Mouse (Mus musculus) forebrain, embryonic 12.5 days (tissue): ENCODE measurements around the gene Zfp652. TPM values are rescaled to one million over a fixed set of nuclear protein-coding genes. Genes with fewer than 3 reads are reported as not detected.

Experiments
- ATAC-seq: fragments of 200-750 bp; cut with Nextera tagmentation; 2 replicates; pipeline ENCODE4 v1.8.0; 2017; ENCODE audit warnings: moderate TSS enrichment; ENCODE audit not compliant: low FRiP score
- H3K27ac ChIP-seq: fragments of 300-500 bp; sonication (generic); 2 replicates; pipeline ENCODE4 v1.5.1; 2016; ENCODE audit warnings: mild to moderate bottlenecking
- H3K27me3 ChIP-seq: fragments of 300-500 bp; sonication (generic); 2 replicates; pipeline ENCODE4 v1.6.1; 2016; ENCODE audit warnings: mild to moderate bottlenecking
- H3K36me3 ChIP-seq: fragments of 300-500 bp; sonication (generic); replicated peaks from 2 replicates; pipeline ENCODE4 v1.6.1; 2016; ENCODE audit warnings: mild to moderate bottlenecking
- H3K4me1 ChIP-seq: fragments of 300-500 bp; sonication (generic); 2 replicates; pipeline ENCODE4 v1.6.1; 2016
- H3K4me2 ChIP-seq: fragments of 300-500 bp; sonication (generic); 2 replicates; pipeline ENCODE4 v1.6.1; 2016; ENCODE audit warnings: mild to moderate bottlenecking, moderate library complexity
- H3K4me3 ChIP-seq: fragments of 300-500 bp; sonication (generic); replicated peaks from 2 replicates; pipeline ENCODE4 v1.5.1; 2016; ENCODE audit warnings: mild to moderate bottlenecking
- H3K9ac ChIP-seq: fragments of 300-500 bp; sonication (generic); 2 replicates; pipeline ENCODE4 v1.6.1; 2016; ENCODE audit warnings: mild to moderate bottlenecking
- H3K9me3 ChIP-seq: fragments of 300-500 bp; sonication (generic); 2 replicates; pipeline ENCODE4 v1.6.1; 2016
- WGBS: fragments of 180-500 bp; shearing (Covaris S2); methylation state at CpG from one replicate; pipeline ENCODE4 v1.1.7; 2016; 5-methylcytosine and 5-hydroxymethylcytosine counted together
- polyA plus RNA-seq: library from polyadenylated mRNA; unstranded; fragments of >200 nt; fragmentation: Nextera tagmentation; extraction: Ambion mirVana; gene quantifications from 2 replicates; pipeline ENCODE4 v1.2.1, GENCODE M21; 2016

The Zfp652 gene
- polyA plus RNA-seq, 1 experiment from 2014 or later: 27.6 TPM

DNA sequence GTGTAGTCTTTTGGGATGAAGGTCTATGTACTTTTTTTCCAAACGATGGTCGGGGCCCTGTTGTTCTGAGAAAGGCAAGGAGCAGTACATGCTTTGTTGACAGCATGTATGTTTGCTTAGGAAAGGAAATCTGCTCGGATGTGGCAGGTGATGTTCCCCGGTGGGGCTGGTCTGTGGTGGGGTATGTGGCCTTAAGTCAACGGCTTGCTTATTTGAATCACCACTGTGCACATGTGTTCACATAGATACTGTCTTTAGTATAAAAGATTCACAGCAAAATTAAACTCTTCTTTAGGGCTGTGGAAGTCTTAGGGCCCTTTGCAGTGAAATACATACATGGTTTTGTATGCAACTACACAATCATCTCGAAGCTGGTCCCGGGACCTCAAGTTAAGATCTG, 1.9 kb downstream of the Zfp652 start:
- H3K36me3 ChIP-seq: no peaks in the 10 kb centered on the region
- peak overlapping the region; percentile 95 for H3K4me3 ChIP-seq
- 51% methylated on average over 7 of the region's 7 CpGs for WGBS
- H3K9ac ChIP-seq: peak overlapping the region; percentile 98
- no peak overlapping the region for H3K27ac ChIP-seq
- ATAC-seq: no peak
- peak overlapping the region; percentile 95 for H3K4me2 ChIP-seq
- H3K9me3 ChIP-seq: no peaks in the 10 kb centered on the region
- peaks cover 29% of the 10 kb centered on the region for H3K4me1 ChIP-seq
- no peaks in the 10 kb centered on the region for H3K27me3 ChIP-seq

DNA sequence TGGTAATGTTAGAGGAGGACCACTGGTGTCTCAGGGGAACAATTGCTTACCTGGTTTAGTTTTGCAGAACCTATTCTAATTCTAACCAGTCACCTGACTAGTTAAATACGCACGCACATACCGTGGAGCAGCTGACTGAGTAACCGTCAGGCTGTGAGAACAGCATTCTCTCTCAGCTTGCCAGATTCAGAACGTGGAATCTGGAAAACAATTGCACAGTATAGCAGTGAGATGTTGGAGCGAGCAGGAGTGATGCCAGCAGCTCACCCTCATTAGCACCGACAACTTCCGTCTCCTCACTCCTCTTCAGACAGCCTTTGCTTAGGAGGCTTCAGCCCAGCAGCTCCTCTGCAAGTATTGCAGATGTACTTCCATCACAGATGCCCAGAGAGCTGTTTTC, 3.7 kb downstream of the Zfp652 start:
- Histone ChIP-seq H3K27ac (no peak overlapping the region), H3K9me3 (no peaks in the 10 kb centered on the region), H3K4me2 (no peak overlapping the region), H3K9ac (no peak overlapping the region), H3K36me3 (no peaks in the 10 kb centered on the region), H3K4me3 (no peak overlapping the region), H3K4me1 (peaks cover 29% of the 10 kb centered on the region), H3K27me3 (no peaks in the 10 kb centered on the region)
- ATAC-seq: no peak
- WGBS: 69% methylated on average over 8 of the region's 8 CpGs

- 92% methylated on average over 3 of the region's 3 CpGs for WGBS
These were observed 6.9 kb downstream of the Zfp652 start for GRCm38 (mm10) chr11:95719356-95719755.

DNA sequence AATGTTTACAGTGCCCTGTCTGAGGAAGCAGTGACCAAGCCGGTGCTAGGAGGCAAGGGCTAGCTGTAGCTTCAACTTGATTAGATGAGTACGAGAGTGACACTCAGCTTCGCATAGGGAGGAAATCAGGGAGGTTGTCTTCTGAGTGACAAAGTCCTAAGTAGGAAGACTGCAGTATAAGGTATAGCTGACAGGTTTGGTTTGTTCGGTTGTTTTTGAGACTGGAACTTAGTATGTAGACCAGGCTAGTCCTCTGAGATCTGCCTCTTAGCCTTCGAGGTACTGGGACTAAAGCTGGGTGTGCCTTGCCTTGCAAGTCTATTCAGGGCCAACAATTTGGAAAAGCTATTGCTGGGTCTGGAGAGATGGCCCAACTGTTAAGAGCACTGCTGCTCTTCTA, 10.8 kb downstream of the Zfp652 start, which contains the start of gene B130006D01Rik:
TSS of gene B130006D01Rik (plus strand) at position 301 of the 400 bp plus-strand sequence.
- H3K4me3 ChIP-seq: no peak within 1 kb of the TSS
- no peak within 1 kb of the TSS for H3K4me2 ChIP-seq
- 0 out of 2 replicates have a peak, but pooled peaks cover 3% of the 10 kb centered on the region for H3K4me1 ChIP-seq
- no peak for ATAC-seq
- H3K27ac ChIP-seq: no peak within 1 kb of the TSS
- no peak within 1 kb of the TSS for H3K9ac ChIP-seq
- H3K9me3 ChIP-seq: no peaks in the 10 kb centered on the region
- no peaks in the 10 kb centered on the region for H3K27me3 ChIP-seq
- no peaks in the 10 kb centered on the region for H3K36me3 ChIP-seq
- 93% methylated on average over 5 of the region's 5 CpGs for WGBS

More at GRCm38 (mm10) chr11:95719356-95719755, 6.9 kb downstream of the Zfp652 start:
- H3K27ac ChIP-seq: no peak overlapping the region
- H3K4me2 ChIP-seq: no peak overlapping the region
- no peak overlapping the region for H3K4me3 ChIP-seq
- no peaks in the 10 kb centered on the region for H3K9me3 ChIP-seq
- no peak overlapping the region for H3K9ac ChIP-seq
- H3K4me1 ChIP-seq: peaks cover 20% of the 10 kb centered on the region
- H3K27me3 ChIP-seq: no peaks in the 10 kb centered on the region
- no peaks in the 10 kb centered on the region for H3K36me3 ChIP-seq
- ATAC-seq: no peak

DNA sequence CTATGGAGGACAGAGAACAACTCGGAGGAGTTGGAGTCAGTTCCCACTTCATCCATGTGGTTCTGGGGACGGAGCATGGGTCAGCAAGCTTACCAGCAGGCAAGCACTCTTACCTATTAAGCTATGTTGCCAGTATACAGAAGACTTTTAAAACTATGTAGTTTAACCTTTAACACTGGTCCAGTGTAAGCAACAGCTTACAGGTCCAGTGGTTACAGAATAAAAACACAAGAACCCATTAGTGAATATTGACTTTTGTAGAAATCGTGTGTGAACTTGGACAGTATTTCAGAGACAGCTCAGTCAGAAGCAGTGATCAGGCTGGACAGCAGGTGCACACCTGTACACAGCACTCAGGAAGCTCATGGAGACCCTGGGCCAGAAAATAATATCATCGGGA, 12.0 kb downstream of the Zfp652 start:
- Histone ChIP-seq H3K27ac (no peak overlapping the region), H3K4me1 (0 out of 2 replicates have a peak, but pooled peaks cover 3% of the 10 kb centered on the region), H3K9ac (no peak overlapping the region), H3K9me3 (no peaks in the 10 kb centered on the region), H3K4me2 (no peak overlapping the region), H3K4me3 (no peak overlapping the region), H3K27me3 (no peaks in the 10 kb centered on the region), H3K36me3 (no peaks in the 10 kb centered on the region)
- WGBS: 91% methylated on average over 4 of the region's 4 CpGs
- no peak for ATAC-seq

DNA sequence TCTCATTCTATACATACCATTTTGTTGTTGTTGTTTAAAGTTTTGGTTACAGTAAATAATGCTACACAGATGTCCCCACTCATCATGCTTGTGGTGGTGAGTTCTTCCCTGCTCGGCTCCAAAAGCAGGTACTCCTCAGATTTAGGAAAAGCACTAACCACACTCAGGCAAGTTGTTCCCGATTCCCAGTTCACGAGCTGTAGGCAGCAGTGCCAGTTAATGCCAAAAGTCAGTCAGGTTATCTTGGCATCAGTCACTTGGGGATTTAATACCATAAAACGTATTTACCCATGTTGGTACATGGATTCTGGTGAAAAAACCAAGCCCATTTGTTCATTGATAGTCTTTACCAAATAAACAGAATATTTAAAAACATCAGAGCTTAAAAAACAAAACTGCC, 13.7 kb downstream of the Zfp652 start:
- H3K4me3 ChIP-seq: no peak overlapping the region
- ATAC-seq: no peak
- no peaks in the 10 kb centered on the region for H3K9me3 ChIP-seq
- no peak overlapping the region for H3K9ac ChIP-seq
- H3K4me1 ChIP-seq: 0 out of 2 replicates have a peak, but pooled peaks cover 3% of the 10 kb centered on the region
- H3K4me2 ChIP-seq: no peak overlapping the region
- H3K27ac ChIP-seq: no peak overlapping the region
- no peaks in the 10 kb centered on the region for H3K27me3 ChIP-seq
- 84% methylated on average over 4 of the region's 4 CpGs for WGBS
- no peaks in the 10 kb centered on the region for H3K36me3 ChIP-seq

- ATAC-seq: no peak
- 91% methylated on average over 5 of the region's 5 CpGs for WGBS
- Histone ChIP-seq H3K9me3 (no peaks in the 10 kb centered on the region), H3K9ac (no peak overlapping the region), H3K4me2 (no peak overlapping the region), H3K36me3 (no peaks in the 10 kb centered on the region), H3K4me1 (0 out of 2 replicates have a peak, but pooled peaks cover 3% of the 10 kb centered on the region), H3K27ac (no peak overlapping the region), H3K4me3 (no peak overlapping the region), H3K27me3 (no peaks in the 10 kb centered on the region)
These were observed 15.5 kb downstream of the Zfp652 start for GRCm38 (mm10) chr11:95727947-95728346.

- Histone ChIP-seq H3K9ac (no peak overlapping the region), H3K4me1 (0 out of 2 replicates have a peak, but pooled peaks cover 3% of the 10 kb centered on the region), H3K9me3 (no peaks in the 10 kb centered on the region), H3K4me2 (no peak overlapping the region), H3K36me3 (no peaks in the 10 kb centered on the region), H3K27ac (no peak overlapping the region), H3K4me3 (no peak overlapping the region), H3K27me3 (no peaks in the 10 kb centered on the region)
- ATAC-seq: no peak
- WGBS: 89% methylated on average over 12 of the region's 12 CpGs
These were observed 16.7 kb downstream of the Zfp652 start for GRCm38 (mm10) chr11:95728916-95729907.

GRCm38 (mm10) chr11:95734485-95734884, 22.0 kb downstream of the Zfp652 start:
- no peaks in the 10 kb centered on the region for H3K27me3 ChIP-seq
- H3K27ac ChIP-seq: no peak overlapping the region
- H3K36me3 ChIP-seq: no peaks in the 10 kb centered on the region
- H3K9ac ChIP-seq: no peak overlapping the region
- H3K9me3 ChIP-seq: 0 out of 2 replicates have a peak, but pooled peaks cover 2% of the 10 kb centered on the region
- H3K4me2 ChIP-seq: no peak overlapping the region
- H3K4me1 ChIP-seq: no peaks in the 10 kb centered on the region
- no peak for ATAC-seq
- no peak overlapping the region for H3K4me3 ChIP-seq
- WGBS: 80% methylated on average over 2 of the region's 2 CpGs

GRCm38 (mm10) chr11:95737811-95738210, 25.3 kb downstream of the Zfp652 start:
- no peaks in the 10 kb centered on the region for H3K36me3 ChIP-seq
- 89% methylated on average over 3 of the region's 3 CpGs for WGBS
- ATAC-seq: no peak
- no peak overlapping the region for H3K4me3 ChIP-seq
- no peak overlapping the region for H3K9ac ChIP-seq
- H3K9me3 ChIP-seq: 0 out of 2 replicates have a peak, but pooled peaks cover 2% of the 10 kb centered on the region
- H3K4me2 ChIP-seq: no peak overlapping the region
- H3K27me3 ChIP-seq: no peaks in the 10 kb centered on the region
- no peak overlapping the region for H3K27ac ChIP-seq
- no peaks in the 10 kb centered on the region for H3K4me1 ChIP-seq

DNA sequence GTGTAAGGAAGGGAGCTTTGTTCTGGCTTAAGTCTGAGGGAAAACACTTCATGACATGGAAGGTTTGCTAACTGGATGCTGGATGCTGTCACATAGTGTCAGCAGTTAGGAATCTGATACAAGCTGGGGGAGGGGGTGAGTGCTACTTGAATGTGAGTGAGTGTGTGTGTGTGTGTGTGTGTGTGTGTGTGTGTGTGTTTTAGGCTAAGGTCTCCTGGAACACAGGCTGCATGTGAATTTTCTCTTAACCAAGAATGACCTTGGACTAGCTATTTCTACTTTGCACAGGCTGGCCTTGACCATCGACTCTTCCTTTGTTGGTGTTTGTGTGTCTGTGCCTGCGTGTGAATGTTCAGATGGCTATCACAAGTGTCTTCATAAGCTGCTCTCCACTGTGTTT, 32.0 kb downstream of the Zfp652 start:
- Histone ChIP-seq H3K27me3 (no peaks in the 10 kb centered on the region), H3K9me3 (0 out of 2 replicates have a peak, but pooled peaks cover 3% of the 10 kb centered on the region), H3K4me1 (no peaks in the 10 kb centered on the region), H3K4me3 (no peak overlapping the region), H3K36me3 (peaks cover 9% of the 10 kb centered on the region; the same call in 1 of the 2 replicates), H3K27ac (no peak overlapping the region), H3K4me2 (no peak overlapping the region), H3K9ac (no peak overlapping the region)
- no peak for ATAC-seq
- 94% methylated on average over 2 of the region's 2 CpGs for WGBS

DNA sequence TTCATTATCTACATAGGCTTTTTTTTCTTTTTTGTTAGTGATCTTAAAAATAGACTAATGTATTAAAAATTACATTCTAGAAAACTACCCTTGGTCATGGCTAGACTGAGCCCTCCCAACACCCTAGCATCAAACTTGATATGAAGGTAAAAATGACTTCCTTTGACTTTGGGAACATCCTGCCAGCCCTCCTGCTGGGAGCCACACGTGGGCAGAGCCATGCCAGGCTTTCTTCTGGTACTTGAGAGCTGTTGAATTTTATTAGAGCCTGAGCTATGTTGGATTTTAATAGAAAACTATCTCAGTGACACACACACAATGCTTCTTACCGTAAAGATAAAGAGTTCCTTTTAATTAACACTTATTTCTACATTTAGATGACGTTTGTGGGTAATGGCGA, 34.3 kb downstream of the Zfp652 start:
- no peaks in the 10 kb centered on the region for H3K4me1 ChIP-seq
- no peak overlapping the region for H3K9ac ChIP-seq

More for the DNA sequence above, 34.3 kb downstream of the Zfp652 start:
- Histone ChIP-seq H3K27me3 (no peaks in the 10 kb centered on the region), H3K4me2 (no peak overlapping the region), H3K4me3 (no peak overlapping the region), H3K27ac (no peak overlapping the region), H3K9me3 (0 out of 2 replicates have a peak, but pooled peaks cover 3% of the 10 kb centered on the region), H3K36me3 (peaks cover 13% of the 10 kb centered on the region)
- WGBS: 82% methylated on average over 4 of the region's 4 CpGs
- no peak for ATAC-seq
